Mouse (Mus musculus) brain, embryonic 14.5 days (tissue): ENCODE measurements around the gene Ice2. TPM values are rescaled to one million over a fixed set of nuclear protein-coding genes. Genes with fewer than 3 reads are reported as not detected.
A peak's percentile ranks its signal among the peaks of the same experiment; 100 is the strongest.

Source experiments
- DNase-seq: peaks from one replicate; pipeline ENCODE4 v3.0.0-alpha.2; 2011; ENCODE audit warnings: low read depth
- CTCF ChIP-seq: fragments of 200-500 bp; IDR thresholded peaks from 2 replicates; pipeline ENCODE4 v1.5.1; 2012; ENCODE audit warnings: inconsistent platforms, mild to moderate bottlenecking, moderate library complexity, borderline replicate concordance; ENCODE audit not compliant: insufficient read depth, insufficient read length; ENCODE audit errors: extremely low read depth
- POLR2A ChIP-seq: fragments of 200-500 bp; IDR thresholded peaks from 2 replicates; pipeline ENCODE4 v1.6.1; 2012; ENCODE audit warnings: mild to moderate bottlenecking, inconsistent platforms, borderline replicate concordance; ENCODE audit not compliant: poor library complexity, insufficient read depth, insufficient read length, severe bottlenecking; ENCODE audit errors: extremely low read depth
- polyA plus RNA-seq: library from polyadenylated mRNA; depleted of rRNA; stranded (reverse); fragments of >200 nt; gene quantifications from 2 replicates; pipeline ENCODE4 v1.2.3, GENCODE M21; 2012; rRNA removed

Ice2 gene
- polyA plus RNA-seq = 9.1 and 9.2 TPM in 2 replicates

DNA sequence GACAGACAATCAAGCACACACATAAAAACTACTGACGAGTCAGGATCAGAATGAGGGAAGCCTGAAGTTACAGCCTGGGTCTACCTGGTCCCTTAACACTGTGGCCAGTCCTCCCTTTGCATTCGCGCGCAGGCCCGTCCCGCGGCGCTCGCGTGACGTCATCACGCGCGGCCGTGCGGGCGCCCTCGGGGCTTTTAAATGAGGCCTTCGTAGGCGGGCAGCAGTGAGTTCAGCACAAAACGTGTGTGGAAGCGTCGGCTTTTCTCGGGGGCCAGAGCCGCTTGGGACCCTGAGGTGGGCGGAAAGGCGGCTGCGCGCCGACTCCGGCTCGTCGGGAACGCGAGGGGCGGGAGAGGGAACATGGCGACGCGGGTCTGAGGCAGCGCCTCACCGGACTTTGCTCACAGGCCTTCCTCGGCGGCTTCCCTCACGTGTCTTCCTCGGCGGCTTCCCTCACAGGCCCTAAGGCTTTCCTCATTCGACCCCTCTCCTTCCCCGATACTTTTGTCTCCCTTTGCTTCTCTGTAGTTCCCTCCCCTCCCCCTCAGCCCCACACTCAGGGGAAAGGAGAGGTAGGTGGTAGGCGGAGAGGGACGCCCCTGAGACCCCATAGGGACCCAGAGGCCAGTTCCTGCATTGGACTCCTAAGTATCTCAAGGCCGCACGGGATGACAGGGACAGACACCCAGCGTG is at the start of gene Ice2:
Gene Ice2 (plus strand): TSS at position 147 of the 693 bp plus-strand sequence.
- TF ChIP-seq CTCF (no peak), POLR2A (peak; percentile 50; the same call in 1 of the 2 replicates)
- peak; percentile 92 for DNase-seq

DNA sequence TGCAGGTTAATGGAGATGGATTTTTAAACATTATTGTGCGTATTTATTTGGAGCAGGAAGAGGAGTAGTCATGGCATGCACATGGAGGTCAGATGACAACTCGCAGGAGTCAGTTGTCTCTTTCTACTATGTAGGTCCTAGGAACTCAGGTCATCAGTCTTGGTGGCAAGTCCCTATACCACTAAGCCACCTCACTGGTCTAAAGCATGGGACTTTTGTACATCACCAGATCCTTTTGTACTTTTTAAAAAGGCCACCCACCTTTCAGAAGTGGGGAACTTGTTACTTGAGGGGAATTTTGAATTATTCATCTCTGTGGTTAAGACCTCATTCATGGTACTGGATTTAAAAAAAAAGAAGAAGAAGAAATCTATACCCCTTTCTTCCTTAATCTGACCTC is 48.2 kb upstream of the Ice2 start:
- DNase-seq = no peak
- no peak for TF ChIP-seq POLR2A
- no peak for TF ChIP-seq CTCF

DNA sequence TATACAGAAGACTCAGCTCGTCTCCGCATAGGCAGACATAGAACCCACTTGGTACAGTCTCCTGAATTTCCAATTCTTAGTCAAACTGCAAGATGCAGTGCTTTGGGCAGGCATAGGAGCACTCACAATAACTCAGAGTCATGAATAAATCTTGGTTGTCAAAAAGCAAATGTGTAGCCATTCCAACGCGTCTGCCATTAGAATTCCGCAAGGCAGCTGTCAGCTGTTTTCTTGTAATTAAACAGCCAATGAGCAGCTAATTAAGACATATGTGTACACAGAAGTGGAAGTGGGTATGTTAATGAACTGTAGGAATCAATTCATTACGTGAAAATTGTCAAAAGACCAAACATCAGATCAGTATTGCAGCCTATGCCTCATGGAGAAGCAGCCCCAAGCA is 43.5 kb upstream of the Ice2 start:
- peak; percentile 87 for DNase-seq
- TF ChIP-seq CTCF (no peak), POLR2A (no peak)

DNA sequence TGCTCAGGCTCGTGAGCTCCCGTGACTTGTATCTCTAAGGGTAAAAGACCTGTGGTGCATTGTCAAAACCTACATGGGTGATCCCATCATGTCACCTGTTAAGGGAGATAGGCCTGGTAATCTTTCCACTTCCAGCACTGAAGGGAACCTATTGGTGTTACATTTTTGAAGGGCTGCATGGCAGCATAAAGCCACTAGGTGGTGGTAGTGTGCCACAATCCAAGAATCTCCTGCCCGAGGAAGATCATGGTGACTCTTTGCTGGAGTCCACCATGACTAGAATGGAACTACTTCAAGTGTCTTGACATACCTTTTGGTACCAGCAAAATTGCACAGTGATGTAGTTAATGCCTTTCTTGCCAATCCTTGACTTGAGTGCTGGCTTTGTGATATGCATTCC is 39.9 kb upstream of the Ice2 start:
- TF ChIP-seq POLR2A = no peak
- TF ChIP-seq CTCF = peak; percentile 82; the same call in 1 of the 2 replicates
- DNase-seq = peak; percentile 76

DNA sequence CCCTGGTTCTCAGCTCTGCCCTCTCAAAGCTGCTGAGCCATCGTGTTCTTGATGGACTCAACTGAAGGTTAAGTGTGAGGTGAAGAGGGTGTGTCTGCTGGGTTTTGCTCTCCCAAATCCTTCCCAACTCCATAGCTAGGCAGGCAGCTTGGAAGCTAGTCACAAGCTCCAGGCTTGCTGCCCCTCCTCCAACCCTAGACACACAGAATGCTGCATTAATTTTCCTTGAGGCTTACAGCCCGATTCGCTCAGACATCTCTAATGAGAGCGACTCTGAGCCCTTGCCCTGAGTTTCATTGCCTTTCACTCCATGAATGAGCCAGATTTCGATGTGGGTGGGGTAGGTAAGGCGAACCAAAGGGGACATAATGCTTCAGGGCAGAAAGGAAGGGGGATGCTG is 38.9 kb upstream of the Ice2 start:
- peak; percentile 73 for DNase-seq
- TF ChIP-seq CTCF (no peak), POLR2A (no peak)

DNA sequence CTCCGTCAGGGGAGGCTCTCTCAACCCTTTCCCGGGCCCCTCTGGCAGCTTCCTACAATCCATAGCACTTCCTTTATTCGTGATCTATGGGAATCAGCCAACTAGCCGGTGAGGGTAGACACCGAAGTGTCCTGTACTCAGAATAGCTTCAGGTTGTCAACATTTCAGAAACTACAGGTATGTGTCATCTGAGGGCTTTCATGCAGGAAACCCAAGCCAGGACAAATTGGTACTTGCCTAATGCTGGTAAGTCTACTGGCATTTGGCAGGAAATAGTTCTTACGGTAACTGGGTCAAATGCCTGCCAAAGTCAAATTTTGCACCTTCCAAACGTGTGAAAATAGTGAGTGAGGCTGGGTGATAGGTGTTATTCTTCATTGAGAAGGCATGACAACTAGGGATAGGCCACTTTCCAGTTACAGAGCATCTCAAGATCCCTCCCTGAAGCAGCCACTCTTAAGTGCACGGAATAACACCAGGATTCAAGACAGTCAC is 35.7 kb upstream of the Ice2 start:
- no peak for DNase-seq
- no peak for TF ChIP-seq POLR2A

DNA sequence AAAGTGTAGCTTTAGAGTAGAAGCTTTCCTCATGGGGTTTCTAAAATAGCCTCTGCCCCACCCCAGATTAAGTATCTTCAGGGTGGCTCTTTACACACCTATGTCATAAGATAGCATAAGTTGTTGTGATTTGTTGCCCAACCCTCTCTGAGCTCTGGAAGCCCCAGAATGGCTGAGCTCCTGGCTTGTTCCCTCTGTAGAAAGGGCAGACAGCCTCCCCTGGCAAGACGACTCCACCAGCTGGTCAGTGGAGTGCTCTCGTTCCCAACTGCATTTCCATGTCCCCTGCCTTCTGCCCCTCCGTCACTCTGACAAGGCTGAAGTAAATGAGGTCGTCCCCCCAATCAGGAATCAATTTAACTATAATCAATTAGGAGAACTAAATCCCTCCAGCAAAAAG is 34.9 kb upstream of the Ice2 start:
- TF ChIP-seq POLR2A (no peak), CTCF (no peak)

DNA sequence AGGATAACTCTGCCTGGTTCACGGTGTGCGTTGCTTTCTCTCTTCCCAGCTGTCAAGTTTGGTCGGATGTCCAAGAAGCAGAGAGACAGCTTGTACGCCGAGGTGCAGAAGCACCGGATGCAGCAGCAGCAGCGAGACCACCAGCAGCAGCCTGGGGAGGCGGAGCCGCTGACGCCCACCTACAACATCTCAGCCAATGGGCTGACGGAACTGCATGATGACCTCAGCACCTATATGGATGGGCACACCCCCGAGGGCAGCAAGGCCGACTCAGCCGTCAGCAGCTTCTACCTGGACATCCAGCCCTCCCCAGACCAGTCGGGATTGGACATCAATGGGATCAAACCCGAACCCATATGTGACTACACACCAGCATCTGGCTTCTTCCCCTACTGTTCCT is 33.6 kb upstream of the Ice2 start:
- DNase-seq = peak; percentile 47
- no peak for TF ChIP-seq POLR2A

More for the DNA sequence above, 34.9 kb upstream of the Ice2 start:
- no peak for DNase-seq

DNA sequence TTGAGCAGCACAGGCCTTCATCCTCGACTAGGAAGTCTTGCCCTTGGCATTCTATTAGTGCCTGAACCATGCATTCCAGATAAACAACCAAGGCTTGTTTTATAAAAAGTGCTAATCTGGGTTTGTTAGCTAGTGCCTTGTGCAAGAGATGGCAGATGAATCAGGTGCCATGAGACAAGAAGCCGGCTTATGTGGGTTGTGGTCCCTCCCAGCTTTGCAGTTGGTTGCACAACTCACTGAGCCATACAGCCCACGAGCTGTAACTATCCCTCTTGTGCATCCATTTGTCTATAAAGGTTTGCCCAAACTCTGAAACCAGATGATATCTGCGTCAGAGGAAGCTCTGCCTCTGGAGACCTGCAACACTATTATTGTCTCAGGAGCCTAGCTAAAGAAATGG is 30.7 kb upstream of the Ice2 start:
- DNase-seq = no peak
- TF ChIP-seq POLR2A (no peak), CTCF (no peak)

DNA sequence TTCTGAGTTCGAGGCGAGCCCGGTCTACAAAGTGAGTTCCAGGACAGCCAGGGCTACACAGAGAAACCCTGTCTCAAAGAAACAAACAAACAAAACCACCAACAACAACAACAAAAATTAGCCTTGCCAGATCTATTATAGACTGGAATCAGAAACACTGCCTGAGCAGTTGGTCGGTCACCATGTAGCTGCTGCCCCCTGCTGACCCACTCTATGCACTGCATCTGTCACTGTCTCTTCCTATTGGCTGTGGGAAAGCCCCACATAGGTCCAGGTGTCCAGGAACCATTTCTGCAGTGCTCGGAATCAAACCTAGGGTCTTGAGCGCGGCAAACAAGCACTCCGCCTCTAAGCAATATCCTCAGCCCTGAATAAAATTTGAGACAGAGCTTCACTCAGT is 29.6 kb upstream of the Ice2 start:
- peak; percentile 47 for DNase-seq
- TF ChIP-seq POLR2A (no peak), CTCF (peak; percentile 84)

DNA sequence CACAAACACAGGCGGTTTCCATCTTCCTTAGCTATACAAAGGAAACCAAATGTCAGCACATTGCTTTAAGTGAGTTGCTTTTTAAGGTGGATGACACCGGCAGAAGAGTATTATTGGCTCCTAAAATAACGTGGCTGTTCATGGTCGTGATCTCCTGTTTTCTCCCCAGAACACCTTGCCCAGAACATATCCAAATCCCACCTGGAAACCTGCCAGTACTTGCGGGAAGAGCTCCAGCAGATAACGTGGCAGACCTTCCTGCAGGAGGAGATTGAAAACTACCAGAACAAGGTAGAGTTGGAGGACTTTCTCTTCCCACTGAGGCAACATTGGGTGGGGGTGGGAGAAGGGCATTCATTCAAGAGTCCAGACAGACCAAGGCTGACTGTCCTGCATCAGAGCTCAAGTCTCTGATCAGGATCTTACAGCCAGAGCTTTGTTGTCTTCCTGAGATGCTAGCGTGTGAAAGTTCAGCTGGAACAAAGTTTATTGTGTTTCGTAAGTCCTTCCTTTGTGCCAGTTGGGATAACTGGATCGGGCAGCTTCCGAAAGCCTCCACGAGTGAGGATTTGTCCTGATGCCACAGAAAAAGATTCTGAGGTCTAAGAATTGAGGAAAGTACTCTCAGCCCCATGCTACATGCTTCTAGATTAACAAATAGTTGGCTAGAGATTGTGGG is 26.5 kb upstream of the Ice2 start:
- no peak for DNase-seq
- TF ChIP-seq CTCF (no peak), POLR2A (no peak)

DNA sequence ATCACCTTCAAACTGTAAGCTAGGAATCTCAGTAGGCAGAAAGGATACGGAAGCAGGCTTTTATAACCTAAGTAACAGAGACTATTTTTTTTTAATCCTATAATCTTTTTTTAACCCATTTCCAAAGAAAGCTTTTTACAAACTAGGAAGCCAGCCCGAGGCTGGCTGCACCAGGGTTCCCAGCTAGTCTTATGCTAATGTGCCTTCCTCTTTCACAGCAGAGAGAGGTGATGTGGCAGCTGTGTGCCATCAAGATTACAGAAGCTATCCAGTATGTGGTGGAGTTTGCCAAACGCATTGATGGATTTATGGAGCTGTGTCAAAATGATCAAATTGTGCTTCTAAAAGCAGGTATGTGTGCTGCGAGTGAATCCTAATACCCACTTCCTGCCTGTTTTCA is 24.8 kb upstream of the Ice2 start:
- TF ChIP-seq CTCF (no peak), POLR2A (no peak)

More for the DNA sequence above, 24.8 kb upstream of the Ice2 start:
- DNase-seq = peak; percentile 59
